Mouse (Mus musculus): Measurements from ENCODE around the gene Lcmt2. TPM values are rescaled to one million over a fixed set of nuclear protein-coding genes. Genes with fewer than 3 reads are reported as not detected.
"Not testable (repeated sequence)": the region's sequence is repeated elsewhere in the genome, so short reads cannot be mapped to it uniquely, and the experiment has no call there.

Lcmt2 gene
- polyA plus RNA-seq, 1 experiment from 2014 or later = 14.0 TPM

DNA sequence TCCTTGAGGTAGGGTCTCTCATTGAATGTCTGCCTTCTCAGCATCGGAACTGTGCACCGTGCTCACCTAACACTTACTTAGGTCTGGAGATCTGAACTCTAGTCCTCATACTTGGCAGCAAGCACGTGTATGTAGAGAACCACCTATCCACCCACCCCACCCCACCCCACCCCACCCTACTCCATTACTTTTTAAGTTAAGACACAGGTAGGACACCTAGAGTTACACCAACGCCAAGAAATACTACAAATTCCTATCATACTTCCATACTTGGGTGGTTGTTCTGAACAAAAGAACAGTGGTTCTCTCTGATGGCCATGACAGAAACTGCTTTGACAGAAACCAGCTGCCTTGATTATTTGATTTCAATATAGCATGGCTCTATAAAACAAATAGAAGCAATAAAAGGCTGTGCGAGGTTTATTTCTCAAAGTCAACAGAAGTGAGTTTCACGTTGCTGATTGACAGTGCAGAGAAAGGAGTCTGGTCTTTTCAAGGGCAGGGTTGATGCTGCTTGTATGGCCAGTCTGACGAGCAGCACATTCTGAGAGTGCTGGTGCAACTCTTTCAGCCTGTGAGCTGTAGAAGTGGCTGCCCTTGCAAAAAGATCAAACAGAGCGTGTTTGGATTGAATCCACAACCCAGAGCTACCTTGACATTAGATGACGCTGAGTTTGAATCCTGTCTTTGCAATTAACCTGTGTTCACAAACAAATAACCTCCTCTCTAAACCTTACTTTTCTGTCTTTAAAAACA, 11.4 kb downstream of the Lcmt2 start:
- Histone ChIP-seq H3K4me1 (ENCODE audit: control insufficient read depth, insufficient read depth, low read length) (no peaks in the 10 kb centered on the region), H3K4me2 (no peak overlapping the region), H3K27ac (ENCODE audit: low read depth, low read length) (no peak overlapping the region), H3K36me3 (ENCODE audit: control insufficient read depth, insufficient read depth, low read length) (no peaks in the 10 kb centered on the region), H3K27me3 (ENCODE audit: control insufficient read depth, insufficient read depth, low read length) (no peaks in the 10 kb centered on the region), H3K9me3 (replicated peaks; ENCODE audit: control insufficient read depth, low read length) (no peaks in the 10 kb centered on the region), H3K9ac (ENCODE audit: low read depth, low read length) (no peak overlapping the region), H3K4me3 (ENCODE audit: low read depth, low read length) (no peak overlapping the region)
- 64% methylated on average over 9 of the region's 9 CpGs for WGBS (ENCODE audit: insufficient replicate concordance)
- no peak for ATAC-seq (replicated peaks; ENCODE audit: insufficient number of reproducible peaks, low FRiP score, low TSS enrichment)

DNA sequence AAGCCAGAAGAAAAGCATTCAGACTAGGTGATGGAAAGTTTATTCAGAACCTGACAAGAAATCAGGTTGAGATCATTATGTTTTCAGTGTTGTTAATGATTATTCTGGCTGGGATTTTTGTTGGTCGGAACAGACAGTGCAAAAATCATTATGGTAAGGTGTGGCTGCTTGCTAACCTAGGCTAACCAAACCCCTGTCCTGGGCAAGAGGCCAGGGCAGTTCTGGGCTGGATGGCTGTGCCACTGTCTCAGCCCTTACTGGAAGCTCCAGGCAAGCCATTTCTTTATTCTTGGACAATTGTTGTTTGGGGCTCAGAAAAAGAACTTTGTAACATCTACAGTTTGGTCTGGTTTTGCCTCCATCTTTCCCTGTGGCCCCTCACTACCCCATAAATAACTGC, 12.9 kb downstream of the Lcmt2 start:
- H3K27ac ChIP-seq (ENCODE audit: low read depth, low read length) = no peak overlapping the region
- H3K4me2 ChIP-seq = no peak overlapping the region
- H3K9me3 ChIP-seq (replicated peaks; ENCODE audit: control insufficient read depth, low read length) = no peaks in the 10 kb centered on the region
- H3K27me3 ChIP-seq (ENCODE audit: control insufficient read depth, insufficient read depth, low read length) = no peaks in the 10 kb centered on the region
- no peak overlapping the region for H3K9ac ChIP-seq (ENCODE audit: low read depth, low read length)
- no peaks in the 10 kb centered on the region for H3K4me1 ChIP-seq (ENCODE audit: control insufficient read depth, insufficient read depth, low read length)
- no peak overlapping the region for H3K4me3 ChIP-seq (ENCODE audit: low read depth, low read length)
- no peak for ATAC-seq (replicated peaks; ENCODE audit: insufficient number of reproducible peaks, low FRiP score, low TSS enrichment)
- H3K36me3 ChIP-seq (ENCODE audit: control insufficient read depth, insufficient read depth, low read length) = no peaks in the 10 kb centered on the region
- WGBS (ENCODE audit: insufficient replicate concordance) = 86% methylated on average over 1 of the region's 1 CpGs

DNA sequence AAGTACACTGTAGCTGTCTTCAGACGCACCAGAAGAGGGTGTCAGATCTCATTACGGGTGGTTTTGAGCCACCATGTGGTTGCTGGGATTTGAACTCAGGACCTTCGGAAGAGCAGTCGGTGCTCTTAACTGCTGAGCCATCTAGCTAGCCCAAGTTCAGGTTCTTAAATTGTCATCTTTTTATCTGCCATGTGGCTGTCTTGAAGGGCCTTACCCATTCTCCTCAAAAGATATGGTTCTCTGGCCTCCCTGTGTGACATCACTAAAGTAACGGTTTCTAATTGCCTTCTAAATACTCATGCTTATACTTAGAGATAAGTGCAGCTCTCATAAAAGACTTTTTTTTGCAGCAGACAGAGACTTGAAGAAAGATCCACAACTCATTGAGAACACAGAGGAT, 14.2 kb downstream of the Lcmt2 start:
- H3K4me3 ChIP-seq (ENCODE audit: low read depth, low read length); H3K9ac ChIP-seq (ENCODE audit: low read depth, low read length); H3K36me3 ChIP-seq (ENCODE audit: control insufficient read depth, insufficient read depth, low read length); ATAC-seq (replicated peaks; ENCODE audit: insufficient number of reproducible peaks, low FRiP score, low TSS enrichment); H3K27me3 ChIP-seq (ENCODE audit: control insufficient read depth, insufficient read depth, low read length); H3K4me2 ChIP-seq; H3K9me3 ChIP-seq (replicated peaks; ENCODE audit: control insufficient read depth, low read length); H3K27ac ChIP-seq (ENCODE audit: low read depth, low read length); H3K4me1 ChIP-seq (ENCODE audit: control insufficient read depth, insufficient read depth, low read length): not testable (repeated sequence)
- WGBS (ENCODE audit: insufficient replicate concordance) = 81% methylated on average over 5 of the region's 5 CpGs

DNA sequence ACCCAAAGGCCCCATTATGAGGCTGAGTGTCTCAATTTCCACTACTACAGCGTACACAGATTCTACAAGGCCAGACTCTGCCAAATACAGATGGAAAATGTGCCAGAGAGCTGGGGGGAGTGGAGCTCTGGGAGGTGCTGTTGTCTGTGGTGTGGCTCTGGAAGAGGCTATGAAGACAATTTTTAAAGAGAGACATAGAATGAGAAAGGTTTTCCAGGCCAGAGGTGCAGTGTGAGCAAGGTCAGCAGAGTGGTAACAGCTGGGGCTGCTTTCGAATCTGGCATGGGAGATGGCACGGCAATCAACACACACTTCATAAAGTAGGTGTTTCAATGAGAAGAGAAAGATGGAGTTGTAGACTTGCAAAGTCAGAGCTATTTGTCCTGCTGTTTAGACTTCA, 21.2 kb downstream of the Lcmt2 start:
- no peak for ATAC-seq (replicated peaks; ENCODE audit: insufficient number of reproducible peaks, low FRiP score, low TSS enrichment)
- no peaks in the 10 kb centered on the region for H3K4me1 ChIP-seq (ENCODE audit: control insufficient read depth, insufficient read depth, low read length)

DNA sequence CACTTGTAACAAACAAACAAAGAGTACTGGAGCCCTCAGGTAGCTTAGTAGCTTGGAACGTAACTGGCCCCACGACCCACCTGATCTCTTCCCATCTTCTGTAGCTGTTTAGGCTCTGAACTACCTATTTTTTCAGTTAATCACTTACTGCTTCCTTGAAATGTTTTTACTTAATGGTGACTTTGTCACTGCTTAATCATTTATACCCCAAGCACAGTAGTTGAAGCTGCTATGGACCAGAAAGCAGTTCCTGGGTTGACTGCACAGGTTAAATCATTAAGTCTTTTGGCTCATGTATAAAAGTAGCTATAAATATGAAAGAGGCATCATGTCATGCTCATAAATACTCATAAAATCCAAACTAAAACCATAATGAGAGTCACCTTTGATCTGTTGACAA, 25.0 kb downstream of the Lcmt2 start:
- H3K9me3 ChIP-seq (replicated peaks; ENCODE audit: control insufficient read depth, low read length) = no peaks in the 10 kb centered on the region
- 0 out of 2 replicates have a peak, but pooled peaks cover 1% of the 10 kb centered on the region for H3K4me1 ChIP-seq (ENCODE audit: control insufficient read depth, insufficient read depth, low read length)
- no peaks in the 10 kb centered on the region for H3K27me3 ChIP-seq (ENCODE audit: control insufficient read depth, insufficient read depth, low read length)
- no peaks in the 10 kb centered on the region for H3K36me3 ChIP-seq (ENCODE audit: control insufficient read depth, insufficient read depth, low read length)
- H3K9ac ChIP-seq (ENCODE audit: low read depth, low read length) = no peak overlapping the region
- H3K4me3 ChIP-seq (ENCODE audit: low read depth, low read length) = no peak overlapping the region
- 92% methylated on average over 2 of the region's 2 CpGs for WGBS (ENCODE audit: insufficient replicate concordance)
- no peak overlapping the region for H3K4me2 ChIP-seq
- H3K27ac ChIP-seq (ENCODE audit: low read depth, low read length) = no peak overlapping the region
- no peak for ATAC-seq (replicated peaks; ENCODE audit: insufficient number of reproducible peaks, low FRiP score, low TSS enrichment)

More for the DNA sequence above, 21.2 kb downstream of the Lcmt2 start:
- no peaks in the 10 kb centered on the region for H3K36me3 ChIP-seq (ENCODE audit: control insufficient read depth, insufficient read depth, low read length)
- H3K4me2 ChIP-seq = no peak overlapping the region
- 76% methylated on average over 3 of the region's 3 CpGs for WGBS (ENCODE audit: insufficient replicate concordance)
- no peak overlapping the region for H3K9ac ChIP-seq (ENCODE audit: low read depth, low read length)
- H3K9me3 ChIP-seq (replicated peaks; ENCODE audit: control insufficient read depth, low read length) = no peaks in the 10 kb centered on the region
- H3K4me3 ChIP-seq (ENCODE audit: low read depth, low read length) = no peak overlapping the region
- no peak overlapping the region for H3K27ac ChIP-seq (ENCODE audit: low read depth, low read length)
- H3K27me3 ChIP-seq (ENCODE audit: control insufficient read depth, insufficient read depth, low read length) = no peaks in the 10 kb centered on the region

DNA sequence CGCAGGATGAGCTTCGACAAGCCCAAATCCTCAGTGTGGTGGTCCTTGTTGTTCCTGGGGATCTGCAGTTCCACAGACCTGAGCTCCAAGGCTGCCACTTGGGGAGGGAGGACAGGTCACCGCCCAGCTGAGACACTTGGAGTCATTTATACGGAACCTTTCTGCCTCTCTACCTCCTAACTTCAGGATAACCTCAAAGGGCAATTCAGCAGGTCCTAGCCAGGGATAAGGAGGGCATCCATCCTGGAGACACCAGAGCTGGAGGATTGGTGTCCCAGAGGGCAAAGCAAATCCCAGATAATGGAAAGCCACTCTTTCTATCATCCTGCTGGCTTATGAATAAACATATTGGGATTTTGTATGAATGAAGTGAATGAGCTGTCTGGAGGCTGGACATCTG, 30.8 kb downstream of the Lcmt2 start, which contains the start of gene Tgm7:
Gene Tgm7 (minus strand): TSS at position 101 of the 400 bp plus-strand sequence.
- H3K4me1 ChIP-seq (ENCODE audit: control insufficient read depth, insufficient read depth, low read length) = 0 out of 2 replicates have a peak, but pooled peaks cover 2% of the 10 kb centered on the region
- no peaks in the 10 kb centered on the region for H3K9me3 ChIP-seq (replicated peaks; ENCODE audit: control insufficient read depth, low read length)
- H3K9ac ChIP-seq (ENCODE audit: low read depth, low read length) = no peak within 1 kb of the TSS
- no peak within 1 kb of the TSS for H3K4me3 ChIP-seq (ENCODE audit: low read depth, low read length)
- H3K27me3 ChIP-seq (ENCODE audit: control insufficient read depth, insufficient read depth, low read length) = no peaks in the 10 kb centered on the region
- H3K27ac ChIP-seq (ENCODE audit: low read depth, low read length) = no peak within 1 kb of the TSS
- no peaks in the 10 kb centered on the region for H3K36me3 ChIP-seq (ENCODE audit: control insufficient read depth, insufficient read depth, low read length)
- no peak for ATAC-seq (replicated peaks; ENCODE audit: insufficient number of reproducible peaks, low FRiP score, low TSS enrichment)
- no peak within 1 kb of the TSS for H3K4me2 ChIP-seq
- 85% methylated on average over 4 of the region's 4 CpGs for WGBS (ENCODE audit: insufficient replicate concordance)

DNA sequence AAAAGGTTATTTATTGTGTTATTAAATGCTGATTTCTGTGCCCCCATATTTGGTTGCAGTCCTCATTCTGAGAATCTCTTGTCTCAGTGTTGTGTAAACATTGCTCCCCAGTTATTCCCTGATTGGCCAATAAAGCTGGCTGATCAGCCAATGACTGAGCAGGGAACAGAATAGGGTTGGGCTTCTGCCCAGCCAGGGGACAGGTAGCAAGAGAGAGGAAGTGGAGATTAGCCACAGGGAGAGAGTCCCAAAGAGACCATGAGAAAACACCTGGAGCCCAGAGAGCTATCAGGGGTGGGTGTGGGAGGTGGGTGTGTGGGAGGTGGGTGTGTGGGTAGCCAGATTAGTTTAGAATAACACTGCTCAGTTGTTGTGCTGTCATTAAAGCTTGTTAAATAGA, 34.5 kb downstream of the Lcmt2 start:
- Histone ChIP-seq H3K27me3 (ENCODE audit: control insufficient read depth, insufficient read depth, low read length) (no peaks in the 10 kb centered on the region), H3K9ac (ENCODE audit: low read depth, low read length) (no peak overlapping the region), H3K4me3 (ENCODE audit: low read depth, low read length) (no peak overlapping the region), H3K4me1 (ENCODE audit: control insufficient read depth, insufficient read depth, low read length) (0 out of 2 replicates have a peak, but pooled peaks cover 2% of the 10 kb centered on the region), H3K4me2 (no peak overlapping the region), H3K27ac (ENCODE audit: low read depth, low read length) (no peak overlapping the region), H3K36me3 (ENCODE audit: control insufficient read depth, insufficient read depth, low read length) (no peaks in the 10 kb centered on the region), H3K9me3 (replicated peaks; ENCODE audit: control insufficient read depth, low read length) (no peaks in the 10 kb centered on the region)
- ATAC-seq (replicated peaks; ENCODE audit: insufficient number of reproducible peaks, low FRiP score, low TSS enrichment) = no peak

DNA sequence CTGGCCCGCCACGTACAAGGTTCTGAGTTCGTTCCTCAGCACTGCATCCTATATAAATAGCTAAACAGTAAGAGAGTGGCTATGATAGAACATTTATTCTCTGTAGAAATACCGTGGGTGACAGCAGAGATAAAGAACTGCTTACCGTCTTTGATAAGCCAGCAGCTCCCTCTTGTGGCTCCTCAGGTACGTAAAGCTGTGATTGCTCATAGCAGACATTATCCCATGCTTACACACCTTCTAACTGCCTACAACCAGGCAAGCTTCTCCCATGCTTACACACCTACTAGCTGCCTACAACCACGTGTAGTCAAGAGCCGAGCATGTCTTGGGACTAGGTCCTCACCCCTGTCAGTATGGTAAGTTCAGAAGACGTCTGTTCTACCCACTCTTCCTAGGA, 38.4 kb downstream of the Lcmt2 start:
- no peak for ATAC-seq (replicated peaks; ENCODE audit: insufficient number of reproducible peaks, low FRiP score, low TSS enrichment)
- H3K9ac ChIP-seq (ENCODE audit: low read depth, low read length) = no peak overlapping the region
- no peaks in the 10 kb centered on the region for H3K27me3 ChIP-seq (ENCODE audit: control insufficient read depth, insufficient read depth, low read length)
- H3K4me1 ChIP-seq (ENCODE audit: control insufficient read depth, insufficient read depth, low read length) = no peaks in the 10 kb centered on the region
- H3K4me3 ChIP-seq (ENCODE audit: low read depth, low read length) = no peak overlapping the region
- H3K4me2 ChIP-seq = no peak overlapping the region
- H3K9me3 ChIP-seq (replicated peaks; ENCODE audit: control insufficient read depth, low read length) = no peaks in the 10 kb centered on the region
- 24% methylated on average over 9 of the region's 9 CpGs for WGBS (ENCODE audit: insufficient replicate concordance)
- no peak overlapping the region for H3K27ac ChIP-seq (ENCODE audit: low read depth, low read length)
- no peaks in the 10 kb centered on the region for H3K36me3 ChIP-seq (ENCODE audit: control insufficient read depth, insufficient read depth, low read length)

DNA sequence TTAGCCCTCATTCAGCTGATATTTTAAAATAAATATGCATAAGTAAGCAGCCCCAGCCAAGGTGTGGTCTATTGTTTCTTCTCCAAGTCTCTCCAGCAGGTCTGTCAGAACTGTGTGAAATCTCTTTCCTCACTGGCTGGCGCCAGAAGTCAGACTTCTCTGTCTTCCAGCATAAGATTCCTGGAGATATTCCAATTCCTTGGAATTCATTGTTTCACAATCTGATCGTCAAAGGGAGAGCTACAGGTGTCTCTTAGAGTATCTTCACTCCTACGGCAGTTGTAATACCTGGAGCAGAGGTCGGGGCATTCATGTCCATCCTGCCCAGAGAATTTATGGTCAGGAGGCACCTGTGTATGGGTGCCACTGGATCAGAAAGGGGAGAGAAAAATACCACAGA, 50.7 kb downstream of the Lcmt2 start:
- Histone ChIP-seq H3K9me3 (replicated peaks; ENCODE audit: control insufficient read depth, low read length) (no peaks in the 10 kb centered on the region), H3K27ac (ENCODE audit: low read depth, low read length) (no peak overlapping the region), H3K36me3 (ENCODE audit: control insufficient read depth, insufficient read depth, low read length) (no peaks in the 10 kb centered on the region), H3K9ac (ENCODE audit: low read depth, low read length) (no peak overlapping the region), H3K4me1 (ENCODE audit: control insufficient read depth, insufficient read depth, low read length) (no peaks in the 10 kb centered on the region), H3K4me3 (ENCODE audit: low read depth, low read length) (no peak overlapping the region), H3K27me3 (ENCODE audit: control insufficient read depth, insufficient read depth, low read length) (peaks cover 2% of the 10 kb centered on the region; the same call in 1 of the 2 replicates), H3K4me2 (no peak overlapping the region)
- 70% methylated on average over 4 of the region's 4 CpGs for WGBS (ENCODE audit: insufficient replicate concordance)
- ATAC-seq (replicated peaks; ENCODE audit: insufficient number of reproducible peaks, low FRiP score, low TSS enrichment) = no peak

Data from heart, embryonic 11.5 days (tissue).